Mouse (Mus musculus) frontal cortex, postnatal 36 days (tissue): Measurements from ENCODE around the gene Olfr462.
"Not testable (repeated sequence)": the region's sequence is repeated elsewhere in the genome, so short reads cannot be mapped to it uniquely, and the experiment has no call there.

Experiments used
- DNase-seq, 2 experiments: peaks; one replicate each; pipeline ENCODE4 v3.0.0; 2022; ENCODE audit warnings: low spot score in 2 of 2

Olfr462 gene

GRCm38 (mm10) chr11:87892168-87892567 is at the start of gene Olfr462:
TSS of gene Olfr462 (minus strand) at chr11:87892268.
- DNase-seq, result no peak

DNA sequence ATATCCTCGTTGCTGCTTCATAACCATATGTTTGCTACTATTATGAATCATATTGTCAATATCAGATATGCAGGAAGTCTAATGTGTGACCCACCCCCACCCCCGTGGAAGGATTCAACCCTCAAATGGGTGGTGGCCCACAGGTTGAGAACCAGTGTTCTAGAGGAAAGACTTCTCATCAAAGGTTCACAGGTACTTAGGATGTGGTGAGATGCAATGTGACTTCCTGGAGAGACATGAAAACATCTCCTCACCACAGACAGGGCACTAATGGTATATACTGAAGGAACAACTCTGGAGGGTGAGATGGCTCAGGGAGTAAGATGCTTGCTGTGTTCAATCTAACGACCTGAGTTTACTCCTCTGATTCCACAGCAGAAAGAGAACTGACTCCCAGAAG is 43.4 kb upstream of the Olfr462 start:
- no peak for DNase-seq

GRCm38 (mm10) chr11:87933731-87934130 is 41.7 kb upstream of the Olfr462 start:
- DNase-seq, result no peak

- no peak for DNase-seq
Measured at GRCm38 (mm10) chr11:87930348-87930747, 38.3 kb upstream of the Olfr462 start.

DNA sequence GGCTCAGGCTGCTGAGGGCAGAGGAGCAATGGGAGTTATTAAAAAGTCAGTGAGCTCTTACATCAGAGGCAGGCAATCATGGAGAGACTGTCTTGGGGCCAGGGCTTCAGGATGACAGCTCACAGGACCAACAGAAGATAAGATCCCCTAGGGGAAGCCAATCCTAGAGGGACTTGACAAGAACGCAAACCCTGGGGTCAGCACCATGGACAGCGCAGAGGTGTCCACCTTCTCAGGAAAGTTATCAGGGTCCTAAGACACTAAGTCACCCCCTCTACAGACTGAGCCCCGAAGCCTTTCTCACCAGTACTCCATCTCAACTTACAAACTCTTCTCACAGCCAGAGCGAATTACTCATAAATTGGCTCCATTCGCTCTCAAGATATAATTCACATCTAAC is 28.9 kb upstream of the Olfr462 start, which contains the start of gene Olfr464:
TSS of gene Olfr464 (minus strand) at position 2 of the 400 bp plus-strand sequence.
- no peak for DNase-seq

GRCm38 (mm10) chr11:87920301-87920700 is 28.2 kb upstream of the Olfr462 start:
- DNase-seq, result peak; percentile 9 to 57

DNA sequence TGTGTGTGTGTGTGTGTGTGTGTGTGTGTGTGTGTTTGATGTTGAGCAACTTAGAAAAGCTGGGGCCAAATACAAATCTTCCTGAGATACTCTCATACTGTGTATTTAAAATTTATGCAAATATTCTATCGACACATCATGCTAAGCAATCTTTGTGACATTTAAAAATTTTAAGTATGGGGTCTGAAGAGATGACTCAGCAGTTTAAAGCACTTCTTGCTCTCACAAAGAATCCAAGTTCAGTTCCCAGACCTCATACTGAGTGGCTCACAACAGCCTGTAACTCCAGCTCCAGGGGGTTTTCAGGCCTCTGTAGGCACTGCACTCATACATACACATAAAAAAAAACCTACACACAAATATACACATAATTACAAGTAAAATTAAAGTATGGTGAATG is 23.9 kb upstream of the Olfr462 start:
- no peak for DNase-seq

GRCm38 (mm10) chr11:87904331-87904730 is 12.3 kb upstream of the Olfr462 start:
- no peak for DNase-seq

DNA sequence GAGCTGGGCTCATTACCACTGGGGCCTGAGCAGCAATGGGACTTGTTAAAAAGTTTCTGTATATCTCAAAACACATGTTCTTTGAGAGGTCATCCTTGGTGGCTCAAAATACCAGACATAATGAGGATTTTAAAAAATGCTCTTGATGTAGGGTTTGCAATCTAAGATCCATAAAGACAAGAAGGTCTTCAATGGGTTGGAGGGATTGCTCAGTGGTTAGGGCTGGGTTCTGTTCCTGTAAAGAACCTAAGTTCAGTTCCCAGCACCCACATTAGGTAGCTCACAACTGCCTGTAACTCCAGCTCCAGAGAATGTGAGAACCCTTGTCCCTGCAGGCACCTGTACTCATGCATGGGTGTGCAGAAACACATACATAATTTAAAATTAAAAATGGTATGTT is 5.2 kb upstream of the Olfr462 start, which contains the start of gene Olfr463:
TSS of gene Olfr463 (minus strand) at position 101 of the 400 bp plus-strand sequence.
- no peak for DNase-seq

- no peak for DNase-seq
Measured at GRCm38 (mm10) chr11:87884856-87885255, 7.2 kb downstream of the Olfr462 start.

- no peak for DNase-seq
Measured at GRCm38 (mm10) chr11:87883493-87883892, 8.6 kb downstream of the Olfr462 start.

DNA sequence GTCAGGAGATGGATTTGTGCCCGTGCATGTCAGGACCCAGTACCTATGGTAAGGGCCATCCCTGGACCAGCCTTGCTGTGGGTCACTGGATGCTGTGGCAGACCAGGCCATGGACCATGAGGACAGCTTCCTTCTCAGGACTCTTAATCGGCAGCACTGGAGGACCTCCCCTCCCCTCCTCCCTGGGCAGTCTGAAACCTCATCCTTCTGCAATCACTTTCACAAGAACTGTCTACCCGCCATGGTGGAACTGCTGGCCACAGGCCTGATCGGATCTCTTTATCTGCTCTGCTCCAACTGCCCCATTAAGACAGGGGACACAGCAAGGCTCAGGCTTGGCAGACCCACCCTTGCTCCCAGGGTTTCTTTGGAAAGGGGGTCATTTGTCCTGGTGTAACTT is 10.4 kb downstream of the Olfr462 start:
- no peak for DNase-seq

DNA sequence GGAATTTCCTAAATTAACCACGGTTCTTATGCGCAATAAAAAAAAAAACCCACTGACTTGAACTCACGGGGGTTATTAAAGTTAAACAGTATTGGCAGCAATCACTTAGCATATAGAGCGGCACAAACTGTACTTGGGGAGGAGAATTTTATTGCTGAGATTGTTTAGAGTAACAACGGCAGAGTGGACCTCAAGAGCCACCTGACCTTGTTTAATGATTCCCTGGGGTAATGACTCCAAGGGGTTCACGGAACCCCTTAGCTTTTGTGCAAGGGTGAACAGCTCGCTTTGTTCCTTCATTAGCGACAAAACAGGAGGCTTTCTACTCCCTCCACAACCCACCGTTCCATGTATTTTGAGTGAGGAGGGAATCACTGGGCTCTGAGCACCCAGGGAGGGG is 12.2 kb downstream of the Olfr462 start:
- no peak for DNase-seq

- DNase-seq, result no peak
Measured at GRCm38 (mm10) chr11:87875436-87875835, 16.6 kb downstream of the Olfr462 start, which contains the start of gene Epx. TSS of gene Epx (minus strand) at chr11:87875536.

DNA sequence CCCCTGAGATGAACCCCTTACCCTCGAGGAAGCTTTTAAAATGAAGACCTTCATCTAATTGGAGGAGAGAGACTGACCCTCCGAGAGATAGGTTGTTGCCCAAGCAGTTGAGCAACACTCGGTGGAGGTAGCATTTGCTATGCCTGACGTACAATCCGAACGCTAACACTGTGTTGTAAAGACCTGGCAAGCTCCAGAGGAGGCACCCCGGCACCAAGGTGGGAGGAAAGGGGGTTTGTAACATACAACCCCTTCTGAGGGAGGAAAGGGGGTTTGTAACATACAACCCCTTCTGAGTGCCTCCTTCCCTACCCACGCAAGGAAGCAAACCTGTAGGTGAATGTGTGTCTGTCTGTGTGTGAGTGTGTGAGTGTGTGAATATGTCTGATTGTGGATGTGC is 20.3 kb downstream of the Olfr462 start:
- no peak for DNase-seq

DNA sequence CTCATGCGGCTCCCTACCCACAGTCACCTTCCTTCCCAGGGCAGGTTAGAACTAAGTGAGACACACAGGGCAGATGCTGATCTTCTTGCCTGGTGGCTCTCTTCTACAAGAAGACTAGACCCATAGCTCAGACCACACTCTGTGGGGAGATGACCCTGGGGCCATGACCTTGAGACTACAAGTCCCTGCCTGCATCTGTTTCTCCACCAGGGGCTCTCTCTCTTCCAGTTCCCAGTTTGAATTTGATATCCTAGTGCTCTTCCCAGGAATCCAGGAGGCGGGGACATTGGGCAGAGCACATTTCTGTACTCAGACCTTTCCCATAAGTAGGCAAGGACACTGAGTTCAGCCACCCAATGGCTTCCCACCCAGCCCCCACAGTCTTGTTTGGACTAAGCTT is 22.0 kb downstream of the Olfr462 start:
- no peak for DNase-seq

DNA sequence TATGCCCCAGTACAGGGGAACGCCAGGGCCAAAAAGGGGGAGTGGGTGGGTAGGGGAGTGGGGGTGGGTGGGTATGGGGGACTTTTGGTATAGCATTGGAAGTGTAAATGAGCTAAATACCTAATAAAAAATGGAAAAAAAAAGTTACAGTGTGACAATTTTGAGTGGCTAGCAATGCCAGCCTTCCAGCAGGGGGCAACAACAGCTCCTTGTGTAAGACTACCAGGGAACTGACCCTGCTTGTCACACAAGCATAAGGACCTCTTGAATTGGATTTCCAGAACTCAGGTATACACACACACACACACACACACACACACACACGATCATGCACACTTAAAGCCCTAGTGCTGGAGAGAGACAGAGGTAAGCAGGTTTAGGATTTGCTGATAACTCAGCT is 25.2 kb downstream of the Olfr462 start:
- not testable (repeated sequence) for DNase-seq

DNA sequence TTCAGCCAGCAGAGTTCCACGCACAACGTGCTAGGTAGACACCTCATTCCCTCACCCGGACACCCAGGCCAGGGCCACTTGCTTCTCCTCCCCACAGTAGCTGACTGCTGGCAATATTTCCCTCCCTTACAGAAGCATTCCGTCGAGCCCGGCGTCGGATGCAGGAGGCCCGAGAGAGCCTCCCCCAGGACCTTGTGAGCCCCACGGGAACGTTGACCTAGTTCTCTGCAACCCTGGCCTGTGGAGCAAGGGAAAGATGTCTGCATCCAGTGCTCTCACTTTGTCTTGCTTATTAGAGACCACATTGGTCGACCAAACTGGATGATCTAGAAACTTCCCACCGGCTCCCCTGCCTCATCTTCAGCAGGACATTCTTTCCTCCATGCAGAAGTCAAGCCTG is 29.3 kb downstream of the Olfr462 start:
- DNase-seq, result no peak

DNA sequence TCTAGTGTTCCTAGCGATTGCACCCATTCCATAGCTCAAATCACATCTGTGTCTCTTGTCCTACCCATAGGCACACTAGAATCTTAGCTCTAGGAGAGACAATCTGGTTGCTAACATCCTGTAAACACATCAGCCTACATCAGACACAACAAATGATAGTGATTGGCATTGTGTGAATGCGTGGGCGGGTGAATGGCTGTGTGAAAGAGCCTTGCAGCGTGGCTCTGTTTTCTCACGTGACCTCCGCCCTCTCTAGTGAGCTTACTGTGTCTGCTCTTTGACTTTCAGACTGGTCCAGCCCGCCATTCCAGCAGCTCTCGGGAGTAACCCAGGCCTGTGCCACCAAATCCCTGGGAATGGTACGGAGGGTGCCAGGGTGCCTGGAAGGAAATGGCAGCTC is 31.6 kb downstream of the Olfr462 start:
- no peak for DNase-seq

GRCm38 (mm10) chr11:87859273-87859672 is 32.8 kb downstream of the Olfr462 start:
- DNase-seq, result no peak

- no peak for DNase-seq
Measured at GRCm38 (mm10) chr11:87854550-87854949, 37.5 kb downstream of the Olfr462 start.

GRCm38 (mm10) chr11:87853597-87853954 is 38.5 kb downstream of the Olfr462 start:
- DNase-seq, result peak; percentile 30 to 46

- DNase-seq, result peak; percentile 93 to 94
Measured at GRCm38 (mm10) chr11:87852690-87853596, 39.1 kb downstream of the Olfr462 start, which contains the start of gene Mks1. TSS of gene Mks1 (plus strand) at chr11:87853215.
